Mouse (Mus musculus) embryonic facial prominence, embryonic 11.5 days (tissue): ENCODE results near the gene Zfp786. TPM values are rescaled to one million over a fixed set of nuclear protein-coding genes. Genes with fewer than 3 reads are reported as not detected.
A peak's percentile ranks its signal among the peaks of the same experiment; 100 is the strongest.

Experiments used
- ATAC-seq: fragments of 200-750 bp; cut with Nextera tagmentation; replicated peaks from 2 replicates; pipeline ENCODE4 v1.8.0; 2017; ENCODE audit warnings: low read depth; ENCODE audit not compliant: insufficient number of reproducible peaks, low FRiP score, low TSS enrichment
- DNase-seq: peaks from one replicate; pipeline ENCODE4 v3.0.0-alpha.2; 2015; ENCODE audit warnings: low spot score
- H3K27ac ChIP-seq: fragments of 300-500 bp; sonication (generic); replicated peaks from 2 replicates; pipeline ENCODE4 v1.5.1; 2014; ENCODE audit warnings: mild to moderate bottlenecking, low read depth, low read length, control low read depth
- H3K27me3 ChIP-seq: fragments of 300-500 bp; sonication (generic); 2 replicates; pipeline ENCODE4 v1.6.1; 2014; ENCODE audit warnings: mild to moderate bottlenecking, low read length, moderate library complexity, mixed read lengths; ENCODE audit not compliant: control insufficient read depth, insufficient read depth
- H3K36me3 ChIP-seq: fragments of 300-500 bp; sonication (generic); replicated peaks from 2 replicates; pipeline ENCODE4 v1.6.1; 2014; ENCODE audit warnings: low read depth, mild to moderate bottlenecking, low read length, moderate library complexity, mixed read lengths; ENCODE audit not compliant: control insufficient read depth, insufficient read depth
- H3K4me1 ChIP-seq: fragments of 300-500 bp; sonication (generic); 2 replicates; pipeline ENCODE4 v1.6.1; 2014; ENCODE audit warnings: low read length, mixed read lengths; ENCODE audit not compliant: control insufficient read depth, insufficient read depth
- H3K4me2 ChIP-seq: fragments of 300-500 bp; sonication (generic); 2 replicates; pipeline ENCODE4 v1.6.1; 2014; ENCODE audit warnings: low read depth, mild to moderate bottlenecking, control low read depth, low read length, moderate library complexity
- H3K4me3 ChIP-seq: fragments of 300-500 bp; sonication (generic); 2 replicates; pipeline ENCODE4 v1.5.1; 2014; ENCODE audit warnings: low read depth, low read length, control low read depth
- H3K9ac ChIP-seq: fragments of 300-500 bp; sonication (generic); replicated peaks from 2 replicates; pipeline ENCODE4 v1.6.1; 2014; ENCODE audit warnings: mild to moderate bottlenecking, control low read depth, low read length
- H3K9me3 ChIP-seq: fragments of 300-500 bp; sonication (generic); replicated peaks from 2 replicates; pipeline ENCODE4 v1.6.1; 2016; ENCODE audit warnings: mild to moderate bottlenecking, low read length, inconsistent platforms, mixed read lengths; ENCODE audit not compliant: control insufficient read depth
- WGBS: fragments of 180-500 bp; shearing (Covaris S2); extraction: QIAGEN DNeasy Blood & Tissue Kit; methylation state at CpG from one replicate; pipeline ENCODE4 v1.1.7; 2014; 5-methylcytosine and 5-hydroxymethylcytosine counted together
- polyA plus RNA-seq: library from polyadenylated mRNA; unstranded; fragments of >200 nt; fragmentation: Nextera tagmentation; extraction: Ambion mirVana; gene quantifications from 2 replicates; pipeline ENCODE4 v1.2.1, GENCODE M21; 2014

The Zfp786 gene
- 5.5 and 5.9 TPM in 2 replicates for polyA plus RNA-seq

DNA sequence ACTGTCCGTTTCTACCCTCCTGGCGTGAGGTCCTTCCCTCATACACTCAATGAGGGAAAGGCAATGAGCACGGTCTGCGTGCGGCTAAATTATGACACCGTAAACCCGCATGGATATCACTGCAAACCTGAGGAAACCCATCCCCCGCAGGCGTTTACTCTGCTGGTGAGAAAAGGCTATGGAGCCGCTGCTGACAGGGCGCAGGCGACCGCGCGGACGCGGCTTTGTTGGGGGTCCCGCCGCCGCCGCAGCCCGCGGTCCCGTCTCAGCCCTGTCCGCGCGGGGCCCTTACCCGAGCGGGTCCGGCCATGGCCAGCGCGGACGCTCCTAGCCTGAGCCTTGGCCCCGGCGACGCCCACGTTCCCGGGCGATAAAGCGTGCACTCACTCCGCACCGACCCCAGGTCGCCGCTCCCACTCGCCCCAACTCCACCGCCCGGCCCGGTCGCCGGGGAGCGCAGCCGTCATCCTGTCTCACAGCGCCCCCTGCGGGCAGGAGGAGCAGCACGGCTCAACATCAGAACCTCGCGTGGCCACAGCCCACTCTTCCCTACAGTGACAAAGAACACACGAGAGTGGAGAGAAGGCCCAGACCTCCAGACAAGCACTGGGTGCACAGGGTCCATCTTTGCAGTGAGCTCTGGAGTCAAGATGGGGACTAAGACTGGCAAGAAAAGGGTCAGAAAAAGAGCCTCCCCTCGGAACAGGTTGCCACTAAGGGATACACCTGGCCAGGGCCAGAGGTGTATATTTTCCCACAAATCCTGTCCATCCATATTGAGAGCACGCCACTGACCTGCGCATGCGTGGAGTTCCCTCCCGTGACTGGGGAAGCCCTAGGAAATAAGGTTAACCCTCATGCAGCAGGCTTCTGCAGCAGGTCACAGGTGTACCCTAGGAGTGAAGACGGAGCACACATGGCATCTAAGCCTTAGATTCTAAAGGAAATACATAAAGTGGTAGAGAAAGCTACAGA, at the start of gene Zfp786:
TSS of gene Zfp786 (minus strand) at position 764 of the 975 bp plus-strand sequence.
- WGBS, result 1% methylated on average over 61 of the region's 64 CpGs
- Histone ChIP-seq H3K27me3 (no peaks in the 10 kb centered on the region), H3K4me3 (peak within 1 kb of the TSS; percentile 91), H3K9ac (peak within 1 kb of the TSS; percentile 92), H3K9me3 (no peaks in the 10 kb centered on the region), H3K4me2 (peak within 1 kb of the TSS; percentile 56), H3K4me1 (no peaks in the 10 kb centered on the region), H3K36me3 (no peaks in the 10 kb centered on the region), H3K27ac (peak within 1 kb of the TSS; percentile 56)
- peak; percentile 94 for DNase-seq
- peak; percentile 90 for ATAC-seq

GRCm38 (mm10) chr6:47880166-47880565, 49.5 kb upstream of the Zfp786 start:
- H3K4me1 ChIP-seq, result no peaks in the 10 kb centered on the region
- 88% methylated on average over 9 of the region's 10 CpGs for WGBS
- H3K27me3 ChIP-seq, result no peaks in the 10 kb centered on the region
- no peak overlapping the region for H3K27ac ChIP-seq
- H3K36me3 ChIP-seq, result peaks cover 4% of the 10 kb centered on the region
- DNase-seq (no peak), ATAC-seq (no peak)
- no peaks in the 10 kb centered on the region for H3K9me3 ChIP-seq
- H3K4me3 ChIP-seq, result no peak overlapping the region
- H3K9ac ChIP-seq, result no peak overlapping the region
- no peak overlapping the region for H3K4me2 ChIP-seq

DNA sequence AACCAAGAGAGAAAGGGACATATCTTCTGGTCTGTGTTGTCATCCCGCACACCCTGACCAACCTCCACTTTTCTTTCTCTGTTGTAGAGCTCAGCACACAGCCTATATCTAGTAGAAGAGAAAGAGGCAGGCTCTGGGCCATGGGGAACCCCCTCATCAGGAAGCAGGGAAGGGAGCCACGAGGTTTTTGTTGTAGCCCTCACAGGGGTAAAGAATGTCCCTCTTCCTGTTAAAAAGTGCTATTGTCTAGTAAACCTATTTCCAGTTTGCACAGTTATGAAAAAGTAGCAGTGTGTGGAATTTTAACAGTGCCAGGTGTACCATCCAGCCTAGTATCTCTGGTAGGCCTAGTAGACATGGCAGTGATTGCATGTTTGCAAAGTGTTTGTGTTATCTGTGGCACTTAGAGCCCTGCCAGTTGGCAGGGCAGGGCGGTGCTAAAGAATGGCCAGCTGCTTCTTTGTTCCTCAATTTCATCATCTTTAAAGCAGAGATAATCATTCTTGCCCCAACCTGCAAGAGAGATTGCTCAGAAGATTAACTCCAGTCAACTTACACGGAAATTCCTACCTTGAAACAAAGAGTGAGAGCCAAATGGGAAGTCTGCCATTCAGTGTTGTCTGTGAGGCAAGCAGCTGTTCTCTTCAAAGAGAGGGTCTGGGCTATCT, 48.5 kb upstream of the Zfp786 start:
- DNase-seq, result no peak
- no peaks in the 10 kb centered on the region for H3K9me3 ChIP-seq
- no peaks in the 10 kb centered on the region for H3K27me3 ChIP-seq
- H3K4me3 ChIP-seq, result peak overlapping the region; percentile 91
- no peaks in the 10 kb centered on the region for H3K4me1 ChIP-seq
- H3K9ac ChIP-seq, result no peak overlapping the region; the same call in 1 of the 2 replicates
- no peak for ATAC-seq
- peaks cover 4% of the 10 kb centered on the region for H3K36me3 ChIP-seq
- 75% methylated on average over 4 of the region's 4 CpGs for WGBS
- no peak overlapping the region for H3K4me2 ChIP-seq
- no peak overlapping the region for H3K27ac ChIP-seq

GRCm38 (mm10) chr6:47878593-47878992, 47.9 kb upstream of the Zfp786 start:
- Histone ChIP-seq H3K27ac (no peak overlapping the region), H3K27me3 (no peaks in the 10 kb centered on the region), H3K4me2 (peak overlapping the region; percentile 85), H3K9me3 (no peaks in the 10 kb centered on the region), H3K9ac (peak overlapping the region; percentile 94), H3K4me3 (peak overlapping the region; percentile 91), H3K36me3 (peaks cover 4% of the 10 kb centered on the region), H3K4me1 (no peaks in the 10 kb centered on the region)
- DNase-seq (no peak), ATAC-seq (no peak)
- 42% methylated on average over 3 of the region's 3 CpGs for WGBS

DNA sequence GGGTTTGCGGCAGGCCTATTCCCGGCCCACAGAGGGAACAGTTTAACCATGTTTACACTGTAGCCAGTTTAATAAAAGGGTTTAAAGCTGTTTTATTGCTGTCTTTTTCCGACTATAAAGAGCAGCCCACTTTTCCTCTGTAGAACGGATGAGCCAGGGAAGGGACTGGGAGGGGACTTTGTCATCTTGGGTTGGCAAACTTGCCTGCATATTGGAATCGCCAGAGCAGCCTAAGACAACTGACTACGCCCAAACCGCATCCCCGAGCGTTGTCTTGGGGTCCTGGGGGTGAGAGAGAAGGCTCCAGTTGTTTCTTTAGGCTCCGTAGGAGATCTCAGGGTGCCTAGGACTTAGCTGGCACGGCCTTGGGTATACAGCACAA, 47.5 kb upstream of the Zfp786 start:
- Histone ChIP-seq H3K4me3 (peak overlapping the region; percentile 91), H3K4me1 (no peaks in the 10 kb centered on the region), H3K27me3 (no peaks in the 10 kb centered on the region), H3K9me3 (no peaks in the 10 kb centered on the region), H3K4me2 (peak overlapping the region; percentile 85), H3K9ac (peak overlapping the region; percentile 94), H3K27ac (peak overlapping the region; percentile 95; the same call in 1 of the 2 replicates), H3K36me3 (peaks cover 4% of the 10 kb centered on the region)
- 2% methylated on average over 11 of the region's 11 CpGs for WGBS
- ATAC-seq (no peak), DNase-seq (no peak)

- no peaks in the 10 kb centered on the region for H3K9me3 ChIP-seq
- H3K27ac ChIP-seq, result peak overlapping the region; percentile 95
- no peaks in the 10 kb centered on the region for H3K4me1 ChIP-seq
- H3K9ac ChIP-seq, result peak overlapping the region; percentile 94
- H3K4me2 ChIP-seq, result peak overlapping the region; percentile 85
- DNase-seq (peak; percentile 93), ATAC-seq (peak; percentile 96)
- under 1% methylated on average over 67 of the region's 71 CpGs for WGBS
- peaks cover 3% of the 10 kb centered on the region for H3K36me3 ChIP-seq
- H3K4me3 ChIP-seq, result peak overlapping the region; percentile 91
- H3K27me3 ChIP-seq, result no peaks in the 10 kb centered on the region
Measured at GRCm38 (mm10) chr6:47877461-47878132, 46.9 kb upstream of the Zfp786 start.

DNA sequence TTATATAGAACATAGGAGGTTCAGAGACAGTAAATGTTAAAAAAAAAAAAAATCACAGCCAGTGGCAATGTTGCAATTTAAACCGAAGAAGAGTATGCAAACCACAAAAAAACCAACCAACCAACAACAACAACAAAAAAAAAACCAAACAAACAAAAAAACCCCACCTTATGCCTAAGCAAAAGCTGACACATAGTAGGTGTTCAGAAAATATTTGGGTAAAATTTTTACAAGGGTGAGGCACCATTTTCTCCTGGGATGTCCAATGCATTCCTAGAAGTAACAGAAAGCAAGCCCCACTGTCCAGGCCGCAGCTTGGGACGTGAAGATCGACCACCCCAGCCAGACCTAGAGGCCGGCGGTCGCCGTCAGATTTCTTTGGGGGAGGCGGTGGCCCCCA, 46.4 kb upstream of the Zfp786 start, which contains the start of gene Zfp282:
TSS of gene Zfp282 (plus strand) at position 147 of the 400 bp plus-strand sequence.
- WGBS, result 7% methylated on average over 9 of the region's 9 CpGs
- no peak for ATAC-seq

More for the DNA sequence above, 46.4 kb upstream of the Zfp786 start, which contains the start of gene Zfp282:
- Histone ChIP-seq H3K9me3 (no peaks in the 10 kb centered on the region), H3K27ac (peak within 1 kb of the TSS; percentile 95), H3K4me2 (peak within 1 kb of the TSS; percentile 85), H3K36me3 (no peaks in the 10 kb centered on the region; the same call in 1 of the 2 replicates), H3K4me3 (peak within 1 kb of the TSS; percentile 91), H3K27me3 (no peaks in the 10 kb centered on the region), H3K4me1 (no peaks in the 10 kb centered on the region), H3K9ac (peak within 1 kb of the TSS; percentile 94)
- DNase-seq, result no peak
